Comparison of ENCODE assay signal across 18 mouse cellular contexts in genomic region chr11:103394025-103394424, GRCm38 (mm10).
"Had no signal": no experiment of that assay in that cellular context is flagged by ENCODE, and none has a peak within 500 bp of the region (broad histone marks: within the 10 kb centered on the region; RNA-seq: fewer than 3 reads in every experiment).

No protein-coding gene starts in this region.

- H3K4me2 ChIP-seq: lung, embryonic 15.5 days; midbrain, embryonic 11.5 days; midbrain, embryonic 13.5 days; midbrain, embryonic 15.5 days; neural tube, embryonic 12.5 days had no signal

- H3K9me3 ChIP-seq: lung, embryonic 15.5 days; megakaryocyte, embryonic 14.5 days; midbrain, embryonic 13.5 days; midbrain, embryonic 15.5 days; neural tube, embryonic 12.5 days had no signal

- H3K27me3 ChIP-seq: lung, embryonic 15.5 days; megakaryocyte, embryonic 14.5 days; midbrain, embryonic 13.5 days; midbrain, embryonic 15.5 days; neural tube, embryonic 12.5 days had no signal

- DNase-seq: liver, postnatal 0 days; lung, adult 2 months; lung, postnatal 10 days; retina, postnatal 1 day; right cerebral cortex, adult 18-20 months; right cerebral cortex, postnatal 25 days; right cerebral cortex, postnatal 4 days; spleen, adult 18-20 months; thymus, adult 18-20 months; thymus, postnatal 14 days; thymus, postnatal 36 days had no signal

- H3K4me3 ChIP-seq: lung, embryonic 15.5 days; megakaryocyte, embryonic 14.5 days; midbrain, embryonic 13.5 days; midbrain, embryonic 15.5 days; neural tube, embryonic 12.5 days had no signal

- ATAC-seq: liver, postnatal 0 days; midbrain, embryonic 13.5 days; midbrain, embryonic 15.5 days had no signal

- H3K27ac ChIP-seq: lung, embryonic 15.5 days; macrophage; midbrain, embryonic 13.5 days; midbrain, embryonic 15.5 days; neural tube, embryonic 12.5 days had no signal

- H3K9ac ChIP-seq: liver, postnatal 0 days; lung, embryonic 15.5 days; midbrain, embryonic 13.5 days; midbrain, embryonic 15.5 days; neural tube, embryonic 12.5 days had no signal

- H3K4me1 ChIP-seq: lung, embryonic 15.5 days; midbrain, embryonic 13.5 days; midbrain, embryonic 15.5 days; neural tube, embryonic 12.5 days had no signal
